Mouse (Mus musculus): ENCODE data around the gene Pdzrn4.

DNA sequence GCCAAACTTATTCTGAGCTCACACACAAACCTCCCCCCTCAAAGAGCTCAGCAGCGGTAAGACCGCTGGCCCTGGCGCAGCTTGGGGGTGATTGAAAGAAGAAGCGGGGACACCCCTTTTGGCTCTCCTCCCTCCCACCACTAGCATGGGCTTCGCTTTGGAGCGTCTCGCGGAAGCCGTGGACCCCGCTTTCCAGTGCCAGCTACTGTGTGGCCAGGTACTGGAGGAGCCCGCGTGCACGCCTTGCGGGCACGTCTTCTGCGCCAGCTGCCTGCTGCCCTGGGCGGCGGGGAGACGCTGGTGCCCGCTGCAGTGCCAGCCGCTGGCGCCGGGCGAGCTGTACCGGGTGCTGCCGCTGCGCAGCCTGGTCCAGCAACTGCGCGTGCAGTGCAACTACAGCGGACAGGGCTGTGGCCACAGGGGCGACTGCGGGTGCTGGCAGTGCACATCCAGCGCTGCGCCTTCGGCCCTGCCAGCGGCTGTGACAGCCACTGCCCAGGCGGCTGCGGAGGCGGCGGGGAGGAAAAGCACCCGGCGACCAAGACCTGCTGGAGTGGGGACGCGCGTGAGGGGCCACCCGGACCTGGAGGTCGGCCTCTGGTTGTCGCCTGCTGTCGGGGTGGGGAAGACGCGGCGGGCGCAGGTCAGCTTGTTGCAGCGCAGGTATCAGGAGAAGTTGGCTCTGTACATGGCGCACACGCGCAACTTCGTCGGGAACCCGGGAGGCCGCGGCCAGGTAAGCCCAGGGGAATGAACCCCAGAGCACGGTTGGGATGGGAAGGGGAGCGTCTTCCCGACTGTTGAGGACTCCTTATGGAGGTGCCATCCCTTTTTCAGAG is at the start of gene Pdzrn4:
- TF ChIP-seq CTCF (IDR thresholded peaks at IDR 0.05; ENCODE audit: low read depth): no peak
- TF ChIP-seq EP300 (IDR thresholded peaks at IDR 0.05; ENCODE audit: low read depth): no peak
